Comparison of ENCODE assay signal across 18 mouse cellular contexts in the genomic region with DNA sequence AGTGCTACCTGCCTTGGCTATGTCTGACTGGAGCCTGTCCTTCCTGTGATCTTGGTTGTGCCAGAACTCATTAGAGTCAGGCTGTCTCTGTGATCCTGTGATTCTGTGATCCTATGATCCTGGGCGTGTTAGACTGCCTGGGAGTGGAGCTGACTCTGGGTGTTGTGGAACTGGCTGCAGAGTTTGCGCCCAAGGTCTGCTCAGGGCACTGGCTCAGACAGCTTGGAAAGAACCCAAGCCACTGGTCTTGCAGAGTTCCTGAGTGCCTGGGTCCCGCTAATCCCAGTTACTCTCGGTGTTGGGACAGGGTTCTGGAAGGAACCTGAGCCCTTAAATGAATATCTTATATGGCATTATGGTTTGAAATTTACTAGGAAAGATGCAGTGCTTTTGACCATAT.
"Had no signal": no experiment of that assay in that cellular context is flagged by ENCODE, and none has a peak within 500 bp of the region (broad histone marks: within the 10 kb centered on the region; RNA-seq: fewer than 3 reads in every experiment).

No protein-coding gene starts in this region.

- H3K27me3 ChIP-seq: midbrain, embryonic 12.5 days; neural tube, embryonic 13.5 days; neural tube, embryonic 15.5 days; stomach, embryonic 15.5 days had no signal

- H3K4me1 ChIP-seq: midbrain, embryonic 10.5 days; midbrain, embryonic 12.5 days; neural tube, embryonic 13.5 days; neural tube, embryonic 15.5 days; stomach, embryonic 15.5 days had no signal

- H3K27ac ChIP-seq: midbrain, embryonic 10.5 days; midbrain, embryonic 12.5 days; neural tube, embryonic 13.5 days; neural tube, embryonic 15.5 days; stomach, embryonic 15.5 days; stomach, postnatal 0 days had no signal

- H3K9ac ChIP-seq: lung, embryonic 14.5 days; midbrain, embryonic 12.5 days; neural tube, embryonic 13.5 days; neural tube, embryonic 15.5 days; stomach, embryonic 15.5 days had no signal

- H3K9me3 ChIP-seq: midbrain, embryonic 10.5 days; midbrain, embryonic 12.5 days; neural tube, embryonic 13.5 days; neural tube, embryonic 15.5 days; stomach, embryonic 15.5 days had no signal

- DNase-seq: lung, adult 18-20 months; lung, embryonic 14.5 days; lung, postnatal 10 days; lung, postnatal 4 days; midbrain, embryonic 14.5 days; retina, postnatal 1 day; right cerebral cortex, adult 18-20 months; right cerebral cortex, postnatal 25 days; thymus, adult 2 months; thymus, postnatal 25 days; thymus, postnatal 4 days had no signal

- H3K4me3 ChIP-seq: midbrain, embryonic 10.5 days; midbrain, embryonic 12.5 days; myocyte; neural tube, embryonic 13.5 days; neural tube, embryonic 15.5 days; stomach, embryonic 15.5 days had no signal
